Mouse (Mus musculus): ENCODE measurements around the gene Hexb. TPM values are rescaled to one million over a fixed set of nuclear protein-coding genes. Genes with fewer than 3 reads are reported as not detected.

Hexb gene
- 32.8 and 38.7 TPM in 2 replicates for polyA plus RNA-seq (2015; fragmentation: Nextera tagmentation; extraction: Ambion mirVana)

- Histone ChIP-seq H3K27ac (ENCODE audit: low read length) (no peak within 1 kb of the TSS), H3K27me3 (replicated peaks; ENCODE audit: control insufficient read depth, insufficient read depth, low read length) (no peaks in the 10 kb centered on the region), H3K4me3 (replicated peaks; ENCODE audit: low read length) (peak within 1 kb of the TSS; percentile 64), H3K4me2 (ENCODE audit: low read length) (peak within 1 kb of the TSS; percentile 96), H3K4me1 (replicated peaks; ENCODE audit: control insufficient read depth, insufficient read depth, low read length) (peaks cover 17% of the 10 kb centered on the region), H3K36me3 (ENCODE audit: control insufficient read depth, insufficient read depth) (no peaks in the 10 kb centered on the region), H3K9me3 (ENCODE audit: control insufficient read depth, low read length) (no peaks in the 10 kb centered on the region), H3K9ac (replicated peaks; ENCODE audit: low read depth, low read length) (peak within 1 kb of the TSS; percentile 76)
- ATAC-seq, result peak; percentile 73
- WGBS, result under 1% methylated on average over 45 of the region's 45 CpGs
These were observed at the start of gene Hexb for GRCm38 (mm10) chr13:97197932-97198562. Gene Hexb, minus strand, starts transcription at chr13:97198357.

- H3K27ac ChIP-seq (ENCODE audit: low read length), result no peak overlapping the region
- H3K4me1 ChIP-seq (replicated peaks; ENCODE audit: control insufficient read depth, insufficient read depth, low read length), result peaks cover 94% of the 10 kb centered on the region
- H3K27me3 ChIP-seq (replicated peaks; ENCODE audit: control insufficient read depth, insufficient read depth, low read length), result no peaks in the 10 kb centered on the region
- ATAC-seq, result no peak
- peak overlapping the region; percentile 22; the same call in 1 of the 2 replicates for H3K9ac ChIP-seq (replicated peaks; ENCODE audit: low read depth, low read length)
- WGBS, result 16% methylated on average over 4 of the region's 4 CpGs
- H3K4me2 ChIP-seq (ENCODE audit: low read length), result peak overlapping the region; percentile 86
- H3K4me3 ChIP-seq (replicated peaks; ENCODE audit: low read length), result peak overlapping the region; percentile 2
- H3K9me3 ChIP-seq (ENCODE audit: control insufficient read depth, low read length), result no peaks in the 10 kb centered on the region
- H3K36me3 ChIP-seq (ENCODE audit: control insufficient read depth, insufficient read depth), result peaks cover 16% of the 10 kb centered on the region
These were observed 49.6 kb upstream of the Hexb start for GRCm38 (mm10) chr13:97247754-97248153.

GRCm38 (mm10) chr13:97246217-97246616, 48.1 kb upstream of the Hexb start:
- no peaks in the 10 kb centered on the region for H3K9me3 ChIP-seq (ENCODE audit: control insufficient read depth, low read length)
- H3K4me2 ChIP-seq (ENCODE audit: low read length), result peak overlapping the region; percentile 86
- H3K4me3 ChIP-seq (replicated peaks; ENCODE audit: low read length), result peak overlapping the region; percentile 17
- no peak overlapping the region for H3K9ac ChIP-seq (replicated peaks; ENCODE audit: low read depth, low read length)
- H3K36me3 ChIP-seq (ENCODE audit: control insufficient read depth, insufficient read depth), result peaks cover 16% of the 10 kb centered on the region
- no peaks in the 10 kb centered on the region for H3K27me3 ChIP-seq (replicated peaks; ENCODE audit: control insufficient read depth, insufficient read depth, low read length)
- peaks cover 79% of the 10 kb centered on the region for H3K4me1 ChIP-seq (replicated peaks; ENCODE audit: control insufficient read depth, insufficient read depth, low read length)
- 51% methylated on average over 16 of the region's 16 CpGs for WGBS
- ATAC-seq, result peak; percentile 4; the same call in 1 of the 2 replicates
- H3K27ac ChIP-seq (ENCODE audit: low read length), result peak overlapping the region; percentile 25; the same call in 1 of the 2 replicates

GRCm38 (mm10) chr13:97245157-97245556, 47.0 kb upstream of the Hexb start:
- H3K27ac ChIP-seq (ENCODE audit: low read length), result no peak overlapping the region
- peak overlapping the region; percentile 86 for H3K4me2 ChIP-seq (ENCODE audit: low read length)
- H3K27me3 ChIP-seq (replicated peaks; ENCODE audit: control insufficient read depth, insufficient read depth, low read length), result no peaks in the 10 kb centered on the region
- 73% methylated on average over 12 of the region's 12 CpGs for WGBS
- peak overlapping the region; percentile 91 for H3K4me3 ChIP-seq (replicated peaks; ENCODE audit: low read length)
- H3K4me1 ChIP-seq (replicated peaks; ENCODE audit: control insufficient read depth, insufficient read depth, low read length), result peaks cover 71% of the 10 kb centered on the region
- peak overlapping the region; percentile 9; the same call in 1 of the 2 replicates for H3K9ac ChIP-seq (replicated peaks; ENCODE audit: low read depth, low read length)
- H3K36me3 ChIP-seq (ENCODE audit: control insufficient read depth, insufficient read depth), result peaks cover 16% of the 10 kb centered on the region
- H3K9me3 ChIP-seq (ENCODE audit: control insufficient read depth, low read length), result no peaks in the 10 kb centered on the region
- ATAC-seq, result no peak

- peak overlapping the region; percentile 86 for H3K4me2 ChIP-seq (ENCODE audit: low read length)
- H3K9me3 ChIP-seq (ENCODE audit: control insufficient read depth, low read length), result no peaks in the 10 kb centered on the region
- peak overlapping the region; percentile 91 for H3K4me3 ChIP-seq (replicated peaks; ENCODE audit: low read length)
- H3K27me3 ChIP-seq (replicated peaks; ENCODE audit: control insufficient read depth, insufficient read depth, low read length), result no peaks in the 10 kb centered on the region
- WGBS, result 30% methylated on average over 10 of the region's 11 CpGs
- no peak for ATAC-seq
- H3K36me3 ChIP-seq (ENCODE audit: control insufficient read depth, insufficient read depth), result peaks cover 16% of the 10 kb centered on the region
- peak overlapping the region; percentile 97 for H3K9ac ChIP-seq (replicated peaks; ENCODE audit: low read depth, low read length)
- H3K27ac ChIP-seq (ENCODE audit: low read length), result peak overlapping the region; percentile 99
- H3K4me1 ChIP-seq (replicated peaks; ENCODE audit: control insufficient read depth, insufficient read depth, low read length), result peaks cover 71% of the 10 kb centered on the region
These were observed 46.6 kb upstream of the Hexb start for GRCm38 (mm10) chr13:97244712-97245105.

GRCm38 (mm10) chr13:97243962-97244711, 46.0 kb upstream of the Hexb start:
- Histone ChIP-seq H3K27ac (ENCODE audit: low read length) (peak overlapping the region; percentile 99), H3K4me2 (ENCODE audit: low read length) (peak overlapping the region; percentile 86), H3K36me3 (ENCODE audit: control insufficient read depth, insufficient read depth) (peaks cover 16% of the 10 kb centered on the region), H3K9ac (replicated peaks; ENCODE audit: low read depth, low read length) (peak overlapping the region; percentile 97), H3K9me3 (ENCODE audit: control insufficient read depth, low read length) (no peaks in the 10 kb centered on the region), H3K4me3 (replicated peaks; ENCODE audit: low read length) (peak overlapping the region; percentile 91), H3K27me3 (replicated peaks; ENCODE audit: control insufficient read depth, insufficient read depth, low read length) (no peaks in the 10 kb centered on the region), H3K4me1 (replicated peaks; ENCODE audit: control insufficient read depth, insufficient read depth, low read length) (peaks cover 68% of the 10 kb centered on the region)
- no peak for ATAC-seq
- WGBS, result 3% methylated on average over 15 of the region's 15 CpGs

- Histone ChIP-seq H3K4me1 (replicated peaks; ENCODE audit: control insufficient read depth, insufficient read depth, low read length) (peaks cover 66% of the 10 kb centered on the region), H3K27ac (ENCODE audit: low read length) (peak overlapping the region; percentile 99), H3K4me2 (ENCODE audit: low read length) (peak overlapping the region; percentile 86), H3K36me3 (ENCODE audit: control insufficient read depth, insufficient read depth) (peaks cover 16% of the 10 kb centered on the region), H3K4me3 (replicated peaks; ENCODE audit: low read length) (peak overlapping the region; percentile 91), H3K9me3 (ENCODE audit: control insufficient read depth, low read length) (no peaks in the 10 kb centered on the region), H3K9ac (replicated peaks; ENCODE audit: low read depth, low read length) (peak overlapping the region; percentile 97), H3K27me3 (replicated peaks; ENCODE audit: control insufficient read depth, insufficient read depth, low read length) (no peaks in the 10 kb centered on the region)
- no peak for ATAC-seq
- under 1% methylated on average over 6 of the region's 6 CpGs for WGBS
These were observed 44.6 kb upstream of the Hexb start for GRCm38 (mm10) chr13:97242716-97243115.

GRCm38 (mm10) chr13:97241787-97242280, 43.7 kb upstream of the Hexb start:
- Histone ChIP-seq H3K27ac (ENCODE audit: low read length) (peak overlapping the region; percentile 99), H3K4me2 (ENCODE audit: low read length) (peak overlapping the region; percentile 86), H3K36me3 (ENCODE audit: control insufficient read depth, insufficient read depth) (peaks cover 16% of the 10 kb centered on the region), H3K4me1 (replicated peaks; ENCODE audit: control insufficient read depth, insufficient read depth, low read length) (peaks cover 58% of the 10 kb centered on the region), H3K4me3 (replicated peaks; ENCODE audit: low read length) (peak overlapping the region; percentile 91), H3K9ac (replicated peaks; ENCODE audit: low read depth, low read length) (peak overlapping the region; percentile 97), H3K27me3 (replicated peaks; ENCODE audit: control insufficient read depth, insufficient read depth, low read length) (no peaks in the 10 kb centered on the region), H3K9me3 (ENCODE audit: control insufficient read depth, low read length) (no peaks in the 10 kb centered on the region)
- WGBS, result under 1% methylated on average over 20 of the region's 20 CpGs
- ATAC-seq, result no peak
